Mouse (Mus musculus) forebrain, embryonic 12.5 days (tissue): Measurements from ENCODE around the gene Gm1604a. TPM values are rescaled to one million over a fixed set of nuclear protein-coding genes. Genes with fewer than 3 reads are reported as not detected.
A peak's percentile ranks its signal among the peaks of the same experiment; 100 is the strongest.
"Not testable (repeated sequence)": the region's sequence is repeated elsewhere in the genome, so short reads cannot be mapped to it uniquely, and the experiment has no call there.

ENCODE experiments used
- ATAC-seq: fragments of 200-750 bp; cut with Nextera tagmentation; 2 replicates; pipeline ENCODE4 v1.8.0; 2017; ENCODE audit warnings: moderate TSS enrichment; ENCODE audit not compliant: low FRiP score
- H3K27ac ChIP-seq: fragments of 300-500 bp; sonication (generic); 2 replicates; pipeline ENCODE4 v1.5.1; 2016; ENCODE audit warnings: mild to moderate bottlenecking
- H3K27me3 ChIP-seq: fragments of 300-500 bp; sonication (generic); 2 replicates; pipeline ENCODE4 v1.6.1; 2016; ENCODE audit warnings: mild to moderate bottlenecking
- H3K36me3 ChIP-seq: fragments of 300-500 bp; sonication (generic); replicated peaks from 2 replicates; pipeline ENCODE4 v1.6.1; 2016; ENCODE audit warnings: mild to moderate bottlenecking
- H3K4me1 ChIP-seq: fragments of 300-500 bp; sonication (generic); 2 replicates; pipeline ENCODE4 v1.6.1; 2016
- H3K4me2 ChIP-seq: fragments of 300-500 bp; sonication (generic); 2 replicates; pipeline ENCODE4 v1.6.1; 2016; ENCODE audit warnings: mild to moderate bottlenecking, moderate library complexity
- H3K4me3 ChIP-seq: fragments of 300-500 bp; sonication (generic); replicated peaks from 2 replicates; pipeline ENCODE4 v1.5.1; 2016; ENCODE audit warnings: mild to moderate bottlenecking
- H3K9ac ChIP-seq: fragments of 300-500 bp; sonication (generic); 2 replicates; pipeline ENCODE4 v1.6.1; 2016; ENCODE audit warnings: mild to moderate bottlenecking
- H3K9me3 ChIP-seq: fragments of 300-500 bp; sonication (generic); 2 replicates; pipeline ENCODE4 v1.6.1; 2016
- WGBS: fragments of 180-500 bp; shearing (Covaris S2); methylation state at CpG from one replicate; pipeline ENCODE4 v1.1.7; 2016; 5-methylcytosine and 5-hydroxymethylcytosine counted together
- polyA plus RNA-seq: library from polyadenylated mRNA; unstranded; fragments of >200 nt; fragmentation: Nextera tagmentation; extraction: Ambion mirVana; gene quantifications from 2 replicates; pipeline ENCODE4 v1.2.1, GENCODE M21; 2016

The Gm1604a gene
- polyA plus RNA-seq, 1 experiment from 2014 or later, result not detected

- not testable (repeated sequence) for H3K27me3 ChIP-seq, H3K36me3 ChIP-seq, H3K9me3 ChIP-seq, ATAC-seq, H3K4me1 ChIP-seq, H3K9ac ChIP-seq, H3K4me3 ChIP-seq, H3K27ac ChIP-seq, H3K4me2 ChIP-seq
- WGBS, result no CpG with 5 or more reads among the region's 5 CpGs
Measured at GRCm38 (mm10) chr17:7084523-7084922, 59.2 kb downstream of the Gm1604a start.

GRCm38 (mm10) chr17:7085469-7086168 lies 60.3 kb downstream of the Gm1604a start:
- H3K27me3 ChIP-seq, H3K4me2 ChIP-seq, H3K36me3 ChIP-seq, H3K9ac ChIP-seq, H3K4me3 ChIP-seq, H3K9me3 ChIP-seq, H3K27ac ChIP-seq, ATAC-seq, H3K4me1 ChIP-seq: not testable (repeated sequence)
- WGBS, result no CpG with 5 or more reads among the region's 12 CpGs

- not testable (repeated sequence) for H3K36me3 ChIP-seq, ATAC-seq, H3K4me3 ChIP-seq, H3K4me2 ChIP-seq, H3K27me3 ChIP-seq, H3K9me3 ChIP-seq, H3K27ac ChIP-seq, H3K9ac ChIP-seq, H3K4me1 ChIP-seq
- WGBS, result 74% methylated on average over 6 of the region's 8 CpGs
Measured at GRCm38 (mm10) chr17:7086836-7087235, 61.5 kb downstream of the Gm1604a start.

GRCm38 (mm10) chr17:7097835-7098519 lies 72.6 kb downstream of the Gm1604a start:
- WGBS, result no CpG with 5 or more reads among the region's 12 CpGs
- ATAC-seq, result peak; percentile 69
- H3K27me3 ChIP-seq, H3K36me3 ChIP-seq, H3K27ac ChIP-seq, H3K4me3 ChIP-seq, H3K9me3 ChIP-seq, H3K4me1 ChIP-seq, H3K9ac ChIP-seq, H3K4me2 ChIP-seq: not testable (repeated sequence)

GRCm38 (mm10) chr17:7099096-7099495 lies 73.7 kb downstream of the Gm1604a start:
- H3K27me3 ChIP-seq, H3K36me3 ChIP-seq, H3K4me3 ChIP-seq, ATAC-seq, H3K9ac ChIP-seq, H3K4me1 ChIP-seq, H3K27ac ChIP-seq, H3K9me3 ChIP-seq, H3K4me2 ChIP-seq: not testable (repeated sequence)
- WGBS, result 83% methylated on average over 6 of the region's 10 CpGs

GRCm38 (mm10) chr17:7102945-7103344 lies 77.6 kb downstream of the Gm1604a start:
- not testable (repeated sequence) for H3K4me3 ChIP-seq, H3K4me1 ChIP-seq, H3K9me3 ChIP-seq, H3K36me3 ChIP-seq, H3K27me3 ChIP-seq, ATAC-seq, H3K9ac ChIP-seq, H3K27ac ChIP-seq, H3K4me2 ChIP-seq
- no CpG with 5 or more reads among the region's 7 CpGs for WGBS

GRCm38 (mm10) chr17:7111658-7112057 lies 86.3 kb downstream of the Gm1604a start:
- H3K27ac ChIP-seq, H3K4me2 ChIP-seq, ATAC-seq, H3K27me3 ChIP-seq, H3K4me1 ChIP-seq, H3K36me3 ChIP-seq, H3K9ac ChIP-seq, H3K4me3 ChIP-seq, H3K9me3 ChIP-seq: not testable (repeated sequence)
- 88% methylated on average over 4 of the region's 4 CpGs for whole genome bisulfite sequencing

- not testable (repeated sequence) for H3K27ac ChIP-seq, H3K4me3 ChIP-seq, H3K9ac ChIP-seq, H3K4me1 ChIP-seq, H3K36me3 ChIP-seq, H3K27me3 ChIP-seq, H3K4me2 ChIP-seq, H3K9me3 ChIP-seq, ATAC-seq
- WGBS, result 88% methylated on average over 8 of the region's 8 CpGs
Measured at GRCm38 (mm10) chr17:7116265-7116664, 90.9 kb downstream of the Gm1604a start.

GRCm38 (mm10) chr17:7120835-7121234 lies 95.5 kb downstream of the Gm1604a start:
- ATAC-seq, H3K4me2 ChIP-seq, H3K27me3 ChIP-seq, H3K4me3 ChIP-seq, H3K27ac ChIP-seq, H3K9me3 ChIP-seq, H3K4me1 ChIP-seq, H3K9ac ChIP-seq, H3K36me3 ChIP-seq: not testable (repeated sequence)
- WGBS, result 92% methylated on average over 3 of the region's 3 CpGs

GRCm38 (mm10) chr17:7122554-7122953 lies 97.2 kb downstream of the Gm1604a start:
- not testable (repeated sequence) for H3K4me3 ChIP-seq, H3K9me3 ChIP-seq, H3K27ac ChIP-seq, H3K9ac ChIP-seq, ATAC-seq, H3K36me3 ChIP-seq, H3K4me1 ChIP-seq, H3K27me3 ChIP-seq, H3K4me2 ChIP-seq
- WGBS, result 86% methylated on average over 11 of the region's 11 CpGs

- H3K4me2 ChIP-seq, ATAC-seq, H3K4me3 ChIP-seq, H3K9me3 ChIP-seq, H3K27ac ChIP-seq, H3K9ac ChIP-seq, H3K4me1 ChIP-seq, H3K27me3 ChIP-seq, H3K36me3 ChIP-seq: not testable (repeated sequence)
- 89% methylated on average over 9 of the region's 10 CpGs for WGBS
Measured at GRCm38 (mm10) chr17:7126475-7126874, 101.1 kb downstream of the Gm1604a start.

- H3K4me1 ChIP-seq, H3K4me3 ChIP-seq, H3K9me3 ChIP-seq, H3K27ac ChIP-seq, H3K9ac ChIP-seq, H3K4me2 ChIP-seq, H3K27me3 ChIP-seq, H3K36me3 ChIP-seq, ATAC-seq: not testable (repeated sequence)
- WGBS, result no CpG with 5 or more reads among the region's 7 CpGs
Measured at GRCm38 (mm10) chr17:7134002-7134401, 108.6 kb downstream of the Gm1604a start.

GRCm38 (mm10) chr17:7135277-7135676 lies 109.9 kb downstream of the Gm1604a start:
- H3K4me3 ChIP-seq, H3K4me1 ChIP-seq, H3K27me3 ChIP-seq, H3K27ac ChIP-seq, H3K36me3 ChIP-seq, H3K9me3 ChIP-seq, H3K9ac ChIP-seq, H3K4me2 ChIP-seq, ATAC-seq: not testable (repeated sequence)
- WGBS, result 90% methylated on average over 7 of the region's 8 CpGs
